Mouse (Mus musculus) stomach, postnatal 0 days (tissue): ENCODE data around the gene Pygo1.

Source experiments
- CTCF ChIP-seq: IDR thresholded peaks from 2 replicates; pipeline ENCODE4 v1.5.1; 2016; ENCODE audit warnings: antibody characterized with exemption, low read depth, mild to moderate bottlenecking, moderate library complexity
- EP300 ChIP-seq: optimal IDR thresholded peaks from 2 replicates; pipeline ENCODE3; 2016; ENCODE audit warnings: antibody characterized with exemption

DNA sequence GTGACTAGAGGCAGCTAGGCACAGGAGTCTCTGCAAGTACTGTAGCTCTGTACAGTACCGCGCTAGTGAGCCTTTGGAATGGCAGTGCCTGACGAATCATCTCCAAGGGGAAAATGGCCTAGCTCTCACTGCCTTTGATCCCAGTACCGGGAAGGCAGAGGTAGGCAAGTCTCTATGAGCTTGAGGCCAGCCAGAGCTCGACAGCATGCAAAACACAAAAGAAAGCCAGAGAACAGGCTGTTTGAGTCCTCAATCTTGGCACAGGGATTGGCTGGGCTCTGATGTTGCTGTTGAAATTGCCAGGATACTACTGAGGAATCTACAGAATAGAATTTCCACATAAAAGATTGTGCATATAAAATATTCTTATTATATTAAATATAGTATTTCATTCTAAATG is 47.0 kb downstream of the Pygo1 start:
- no peak for TF ChIP-seq CTCF
- no peak for TF ChIP-seq EP300
